Mouse (Mus musculus) T-cell, adult 2 months (primary cell): ENCODE measurements around the gene Wtip.
"Not testable (repeated sequence)": the region's sequence is repeated elsewhere in the genome, so short reads cannot be mapped to it uniquely, and the experiment has no call there.

Source experiments
- DNase-seq: peaks from one replicate; pipeline ENCODE4 v3.0.0; 2022; ENCODE audit warnings: low spot score

Gene Wtip

GRCm38 (mm10) chr7:34133117-34133762 lies at the start of gene Wtip:
Wtip (minus strand) TSS chr7:34133268.
- DNase-seq, result no peak

GRCm38 (mm10) chr7:34176241-34176640 lies 43.2 kb upstream of the Wtip start:
- DNase-seq, result not testable (repeated sequence)

- no peak for DNase-seq
These were observed 39.2 kb upstream of the Wtip start for GRCm38 (mm10) chr7:34172251-34172650.

GRCm38 (mm10) chr7:34169454-34169853 lies 36.4 kb upstream of the Wtip start, which contains the start of gene Uba2:
Uba2 (minus strand) TSS chr7:34169599.
- no peak for DNase-seq

GRCm38 (mm10) chr7:34168470-34169251 lies 35.6 kb upstream of the Wtip start:
- DNase-seq, result peak; percentile 86

GRCm38 (mm10) chr7:34167766-34168469 lies 34.9 kb upstream of the Wtip start:
- DNase-seq, result no peak

- peak; percentile 43 for DNase-seq
These were observed 33.8 kb upstream of the Wtip start for GRCm38 (mm10) chr7:34166850-34167249.

GRCm38 (mm10) chr7:34165999-34166398 lies 32.9 kb upstream of the Wtip start:
- no peak for DNase-seq

GRCm38 (mm10) chr7:34164671-34165070 lies 31.6 kb upstream of the Wtip start:
- no peak for DNase-seq

- DNase-seq, result no peak
These were observed 26.1 kb upstream of the Wtip start for GRCm38 (mm10) chr7:34159167-34159566.

GRCm38 (mm10) chr7:34157994-34158393 lies 24.9 kb upstream of the Wtip start:
- DNase-seq, result no peak

- no peak for DNase-seq
These were observed 14.1 kb upstream of the Wtip start for GRCm38 (mm10) chr7:34147193-34147592.

GRCm38 (mm10) chr7:34141123-34141522 lies 8.1 kb upstream of the Wtip start:
- DNase-seq, result no peak

- no peak for DNase-seq
These were observed 6.4 kb upstream of the Wtip start for GRCm38 (mm10) chr7:34139493-34139892.

GRCm38 (mm10) chr7:34134336-34134735 lies 1.3 kb upstream of the Wtip start:
- DNase-seq, result no peak

- DNase-seq, result no peak
These were observed 551 bp downstream of the Wtip start for GRCm38 (mm10) chr7:34132355-34133079.

- DNase-seq, result no peak
These were observed 1.1 kb downstream of the Wtip start for GRCm38 (mm10) chr7:34131959-34132354.

GRCm38 (mm10) chr7:34131118-34131517 lies 1.9 kb downstream of the Wtip start:
- no peak for DNase-seq

GRCm38 (mm10) chr7:34126291-34126690 lies 6.8 kb downstream of the Wtip start:
- no peak for DNase-seq

- no peak for DNase-seq
These were observed 7.7 kb downstream of the Wtip start for GRCm38 (mm10) chr7:34125346-34125745.

GRCm38 (mm10) chr7:34122987-34123720 lies 9.9 kb downstream of the Wtip start:
- no peak for DNase-seq
